Mouse (Mus musculus) bone marrow, adult 2 months (tissue): ENCODE results near the gene Ubr2.

Experiments used
- CTCF ChIP-seq: fragments of 200-500 bp; IDR thresholded peaks from 2 replicates; pipeline ENCODE4 v1.5.1; 2011; ENCODE audit warnings: low read length, control low read depth; ENCODE audit not compliant: control insufficient read depth, insufficient read depth
- POLR2A ChIP-seq: fragments of 200-500 bp; IDR thresholded peaks from 2 replicates; pipeline ENCODE4 v1.6.1; 2011; ENCODE audit warnings: low read depth, mild to moderate bottlenecking, control low read depth, low read length, borderline replicate concordance; ENCODE audit not compliant: control insufficient read depth

DNA sequence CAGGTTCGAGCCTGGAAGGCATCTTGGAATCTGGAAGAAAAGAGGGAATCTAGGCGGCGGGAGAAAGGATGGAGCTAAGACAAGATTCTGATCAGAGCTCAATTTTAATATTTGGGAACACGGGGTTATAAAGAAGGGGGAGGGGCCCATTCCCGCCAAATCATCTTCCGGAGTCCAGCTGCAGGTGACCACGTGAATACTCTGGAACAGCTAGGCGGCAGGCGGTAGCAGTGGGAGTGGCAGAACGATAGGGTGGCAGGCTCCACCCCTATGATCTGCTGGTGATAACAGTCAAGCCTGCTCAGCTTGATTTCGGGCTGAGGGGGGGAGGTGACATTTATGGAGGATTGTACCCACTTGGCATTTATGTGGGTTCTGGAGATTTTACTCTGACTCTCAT lies 2.5 kb upstream of the Ubr2 start:
- no peak for TF ChIP-seq CTCF
- TF ChIP-seq POLR2A = no peak
